Mouse (Mus musculus) lung, postnatal 0 days (tissue): ENCODE data around the gene Nrxn2. TPM values are rescaled to one million over a fixed set of nuclear protein-coding genes. Genes with fewer than 3 reads are reported as not detected.

Source experiments
- ATAC-seq: fragments of 200-750 bp; cut with Nextera tagmentation; 2 replicates; pipeline ENCODE4 v1.8.0; 2017; ENCODE audit warnings: moderate library complexity
- DNase-seq: peaks from one replicate; pipeline ENCODE4 v3.0.0-alpha.2; 2016; ENCODE audit warnings: low spot score
- H3K27ac ChIP-seq: fragments of 300-500 bp; sonication (generic); 2 replicates; pipeline ENCODE4 v1.5.1; 2014; ENCODE audit warnings: antibody characterized with exemption, mild to moderate bottlenecking, low read length, mixed read lengths
- H3K27me3 ChIP-seq: fragments of 300-500 bp; sonication (generic); replicated peaks from 2 replicates; pipeline ENCODE4 v1.6.1; 2014; ENCODE audit warnings: low read length, mixed read lengths; ENCODE audit not compliant: insufficient read depth
- H3K36me3 ChIP-seq: fragments of 300-500 bp; sonication (generic); 2 replicates; pipeline ENCODE4 v1.6.1; 2014; ENCODE audit warnings: low read length, mixed read lengths; ENCODE audit not compliant: insufficient read depth
- H3K4me1 ChIP-seq: fragments of 300-500 bp; sonication (generic); 2 replicates; pipeline ENCODE4 v1.6.1; 2014; ENCODE audit warnings: antibody characterized with exemption, low read depth, low read length, mixed read lengths; ENCODE audit not compliant: insufficient read depth
- H3K4me2 ChIP-seq: fragments of 300-500 bp; sonication (generic); replicated peaks from 2 replicates; pipeline ENCODE4 v1.6.1; 2014; ENCODE audit warnings: low read depth, mild to moderate bottlenecking, low read length, moderate library complexity, mixed read lengths
- H3K4me3 ChIP-seq: fragments of 300-500 bp; sonication (generic); 2 replicates; pipeline ENCODE4 v1.5.1; 2014; ENCODE audit warnings: low read depth, low read length
- H3K9ac ChIP-seq: fragments of 300-500 bp; sonication (generic); replicated peaks from 2 replicates; pipeline ENCODE4 v1.6.1; 2014; ENCODE audit warnings: low read depth, mild to moderate bottlenecking
- H3K9me3 ChIP-seq: fragments of 300-500 bp; sonication (generic); 2 replicates; pipeline ENCODE4 v1.6.1; 2016; ENCODE audit warnings: low read length, mixed read lengths
- CTCF ChIP-seq: IDR thresholded peaks from 2 replicates; pipeline ENCODE4 v1.5.1; 2016; ENCODE audit warnings: antibody characterized with exemption, mild to moderate bottlenecking
- EP300 ChIP-seq: IDR thresholded peaks from 2 replicates; pipeline ENCODE4 v1.6.1; 2016; ENCODE audit warnings: antibody characterized with exemption, mild to moderate bottlenecking, control low read depth
- WGBS: fragments of 180-500 bp; shearing (Covaris S2); extraction: QIAGEN DNeasy Blood & Tissue Kit; methylation state at CpG from one replicate; pipeline ENCODE4 v1.1.7; 2014; 5-methylcytosine and 5-hydroxymethylcytosine counted together
- polyA plus RNA-seq: library from polyadenylated mRNA; unstranded; fragments of >200 nt; fragmentation: Nextera tagmentation; extraction: Ambion mirVana; gene quantifications from 2 replicates; pipeline ENCODE4 v1.2.1, GENCODE M21; 2015

Nrxn2 gene
- polyA plus RNA-seq, 1 experiment from 2014 or later: 3.8 TPM

GRCm38 (mm10) chr19:6386234-6386633 is 32.3 kb upstream of the Nrxn2 start:
- ATAC-seq (no peak), DNase-seq (no peak)
- Histone ChIP-seq H3K27me3 (no peaks in the 10 kb centered on the region), H3K9me3 (no peaks in the 10 kb centered on the region), H3K4me2 (no peak overlapping the region), H3K9ac (no peak overlapping the region), H3K4me1 (peaks cover 20% of the 10 kb centered on the region; the same call in 1 of the 2 replicates), H3K27ac (no peak overlapping the region), H3K4me3 (no peak overlapping the region), H3K36me3 (no peaks in the 10 kb centered on the region)
- TF ChIP-seq CTCF: no peak
- 61% methylated on average over 9 of the region's 9 CpGs for WGBS

GRCm38 (mm10) chr19:6388006-6388405 is 30.5 kb upstream of the Nrxn2 start:
- ATAC-seq (no peak), DNase-seq (no peak)
- Histone ChIP-seq H3K27ac (no peak overlapping the region), H3K27me3 (no peaks in the 10 kb centered on the region), H3K4me1 (peaks cover 17% of the 10 kb centered on the region; the same call in 1 of the 2 replicates), H3K9ac (no peak overlapping the region), H3K4me2 (no peak overlapping the region), H3K9me3 (no peaks in the 10 kb centered on the region), H3K4me3 (no peak overlapping the region), H3K36me3 (no peaks in the 10 kb centered on the region)
- 80% methylated on average over 13 of the region's 13 CpGs for WGBS
- TF ChIP-seq CTCF (peak; percentile 33), EP300 (no peak)

- H3K9ac ChIP-seq: no peak overlapping the region
- 12% methylated on average over 16 of the region's 16 CpGs for WGBS
- peaks cover 7% of the 10 kb centered on the region; the same call in 1 of the 2 replicates for H3K4me1 ChIP-seq
- no peak for TF ChIP-seq CTCF
- TF ChIP-seq EP300: no peak
- H3K4me3 ChIP-seq: peak overlapping the region; percentile 16; the same call in 1 of the 2 replicates
- H3K36me3 ChIP-seq: no peaks in the 10 kb centered on the region
- no peaks in the 10 kb centered on the region for H3K9me3 ChIP-seq
- H3K27ac ChIP-seq: no peak overlapping the region
- H3K27me3 ChIP-seq: no peaks in the 10 kb centered on the region
- H3K4me2 ChIP-seq: peak overlapping the region; percentile 44
- ATAC-seq (peak; percentile 21; the same call in 1 of the 2 replicates), DNase-seq (no peak)
Measured at GRCm38 (mm10) chr19:6389803-6390202, 28.7 kb upstream of the Nrxn2 start.

DNA sequence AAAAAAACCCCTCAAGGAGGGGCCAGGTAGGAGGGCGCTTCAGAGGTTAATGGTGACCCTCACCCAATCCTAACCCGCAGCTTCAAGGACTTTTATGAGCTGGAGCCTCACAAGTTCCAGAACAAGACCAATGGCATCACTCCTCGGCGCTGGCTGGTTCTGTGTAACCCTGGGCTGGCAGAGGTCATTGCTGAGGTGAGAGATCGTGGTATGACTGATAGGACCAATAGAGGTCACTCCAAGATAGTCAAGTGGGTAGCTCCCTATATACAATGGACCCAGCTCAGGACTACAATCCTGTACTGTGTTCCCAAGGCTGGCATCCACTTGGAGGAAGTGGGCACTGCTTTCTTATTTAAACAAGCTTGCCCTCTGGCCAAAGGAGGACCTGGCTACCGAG is 28.3 kb upstream of the Nrxn2 start:
- ATAC-seq: no peak
- H3K27ac ChIP-seq: no peak overlapping the region
- H3K4me1 ChIP-seq: peaks cover 7% of the 10 kb centered on the region; the same call in 1 of the 2 replicates
- 48% methylated on average over 6 of the region's 6 CpGs for WGBS
- H3K4me2 ChIP-seq: no peak overlapping the region
- H3K4me3 ChIP-seq: no peak overlapping the region
- no peak for DNase-seq
- H3K9ac ChIP-seq: no peak overlapping the region
- H3K27me3 ChIP-seq: no peaks in the 10 kb centered on the region
- no peaks in the 10 kb centered on the region for H3K36me3 ChIP-seq
- TF ChIP-seq EP300 (no peak), CTCF (no peak)
- no peaks in the 10 kb centered on the region for H3K9me3 ChIP-seq

DNA sequence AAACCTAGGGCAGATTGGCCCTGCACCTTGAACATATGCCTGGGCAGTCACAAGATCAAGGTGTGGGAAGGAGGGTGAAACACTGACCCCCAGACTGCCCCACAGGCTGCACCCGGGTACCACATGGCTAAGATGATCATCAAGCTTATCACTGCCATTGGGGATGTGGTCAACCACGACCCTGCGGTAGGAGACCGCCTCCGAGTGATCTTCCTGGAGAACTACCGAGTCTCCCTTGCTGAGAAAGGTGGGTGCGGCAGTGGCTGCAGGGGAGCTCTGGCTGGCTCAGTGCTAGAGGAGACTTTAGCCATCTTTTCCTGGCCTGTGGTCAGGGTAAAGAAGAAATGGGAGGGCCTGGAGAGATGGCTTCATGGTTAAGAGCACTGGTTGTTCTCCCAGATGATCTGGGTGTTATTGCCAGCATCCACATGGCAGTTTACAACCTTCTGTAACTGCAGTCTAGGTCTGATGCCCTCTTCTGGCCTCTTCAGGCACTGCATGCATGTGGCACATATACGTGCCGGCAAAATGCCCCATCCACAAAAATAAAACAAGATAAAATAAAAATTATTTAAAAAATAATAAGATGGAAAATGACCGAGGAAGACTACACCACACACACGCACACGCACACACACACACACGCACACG is 25.7 kb upstream of the Nrxn2 start:
- no peak overlapping the region for H3K9ac ChIP-seq
- 95% methylated on average over 14 of the region's 14 CpGs for WGBS
- no peak for TF ChIP-seq EP300
- peak; percentile 51 for TF ChIP-seq CTCF
- peaks cover 7% of the 10 kb centered on the region; the same call in 1 of the 2 replicates for H3K4me1 ChIP-seq
- no peak overlapping the region for H3K27ac ChIP-seq
- H3K4me3 ChIP-seq: no peak overlapping the region
- no peak overlapping the region for H3K4me2 ChIP-seq
- no peaks in the 10 kb centered on the region for H3K9me3 ChIP-seq
- DNase-seq (no peak), ATAC-seq (no peak)
- H3K36me3 ChIP-seq: no peaks in the 10 kb centered on the region
- H3K27me3 ChIP-seq: no peaks in the 10 kb centered on the region

DNA sequence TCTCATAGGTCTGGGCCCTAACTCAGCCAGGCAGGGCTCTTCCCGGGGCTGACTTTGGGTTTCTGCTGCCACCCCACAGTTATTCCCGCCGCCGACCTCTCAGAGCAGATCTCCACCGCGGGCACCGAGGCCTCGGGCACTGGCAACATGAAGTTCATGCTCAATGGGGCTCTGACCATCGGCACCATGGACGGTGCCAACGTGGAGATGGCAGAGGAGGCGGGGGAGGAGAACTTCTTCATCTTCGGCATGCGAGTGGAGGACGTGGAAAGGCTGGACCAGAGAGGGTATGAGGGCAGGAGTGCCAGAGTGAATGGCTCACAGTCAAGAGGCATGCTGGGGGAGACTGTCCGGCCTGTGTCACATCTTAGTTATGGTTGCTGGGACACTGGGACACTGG is 24.9 kb upstream of the Nrxn2 start:
- ATAC-seq (no peak), DNase-seq (no peak)
- Histone ChIP-seq H3K4me3 (no peak overlapping the region), H3K9ac (no peak overlapping the region), H3K27ac (no peak overlapping the region), H3K4me2 (no peak overlapping the region), H3K27me3 (no peaks in the 10 kb centered on the region), H3K36me3 (no peaks in the 10 kb centered on the region), H3K9me3 (no peaks in the 10 kb centered on the region), H3K4me1 (peaks cover 7% of the 10 kb centered on the region; the same call in 1 of the 2 replicates)
- TF ChIP-seq CTCF (no peak), EP300 (no peak)
- WGBS: 93% methylated on average over 16 of the region's 16 CpGs
